Mouse (Mus musculus): Measurements from ENCODE around the gene Lck.

GRCm38 (mm10) chr4:129518519-129518918 is 54.9 kb downstream of the Lck start:
- TF ChIP-seq POLR2A (IDR thresholded peaks at IDR 0.05; ENCODE audit: insufficient read length, low read depth) (no peak), REST (IDR thresholded peaks at IDR 0.05; ENCODE audit: insufficient read depth, insufficient read length) (no peak), USF1 (IDR thresholded peaks at IDR 0.05; ENCODE audit: low read depth) (no peak), SRF (IDR thresholded peaks at IDR 0.05; ENCODE audit: control insufficient read depth, insufficient read length, low read depth) (no peak), E2F4 (IDR thresholded peaks at IDR 0.05; ENCODE audit: insufficient read depth) (no peak)

Data from myocyte (in vitro differentiated cells).